Mouse (Mus musculus): ENCODE results near the gene Olfr1472.

- TF ChIP-seq CTCF (IDR thresholded peaks at IDR 0.05; ENCODE audit: extremely low read depth, insufficient read depth, low read length) (no peak), POLR2A (IDR thresholded peaks at IDR 0.05; ENCODE audit: extremely low read depth, insufficient read depth, low read length) (no peak)
Observed at GRCm38 (mm10) chr19:13500246-13500645, 44.4 kb upstream of the Olfr1472 start, which contains the start of gene Olfr1477.
